Mouse (Mus musculus) cerebellum, adult 2 months (tissue): ENCODE measurements at regions not wholly inside any gene's neighbourhood (a gene's known extent, or its start where the extent isn't known, plus 50 kb on each side); places are given as distances from the start of the nearest gene placed in this dataset.

Experiments
- CTCF ChIP-seq: fragments of 200-500 bp; IDR thresholded peaks from 2 replicates; pipeline ENCODE4 v1.5.1; 2011; ENCODE audit warnings: low read depth, mild to moderate bottlenecking, control low read depth, low read length, moderate library complexity, borderline replicate concordance; ENCODE audit not compliant: insufficient read depth
- POLR2A ChIP-seq: fragments of 200-500 bp; IDR thresholded peaks from 2 replicates; pipeline ENCODE4 v1.6.1; 2011; ENCODE audit warnings: low read length, control low read depth, borderline replicate concordance; ENCODE audit not compliant: insufficient read depth

DNA sequence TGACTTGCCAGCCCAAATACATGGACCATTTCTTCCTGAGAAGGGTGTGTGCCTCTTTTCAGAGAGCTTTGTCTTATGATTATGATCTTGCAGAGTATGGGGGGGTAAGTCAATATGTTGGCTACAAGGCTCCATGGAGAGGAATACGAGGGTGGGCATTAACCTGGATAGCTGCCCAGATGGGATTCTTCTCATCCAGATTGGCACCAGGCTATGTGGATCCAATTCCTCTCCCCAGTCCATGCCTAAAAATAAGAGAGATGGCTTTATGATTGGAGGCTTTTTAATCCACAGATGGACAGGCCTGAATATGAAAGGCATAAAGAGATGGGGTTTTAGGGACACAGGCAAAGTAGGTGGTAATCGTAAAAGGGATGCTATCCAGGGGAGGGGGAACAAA, 187.6 kb downstream of the Nr2f2 start:
- TF ChIP-seq CTCF = no peak
- no peak for TF ChIP-seq POLR2A
